Mouse (Mus musculus) brain, embryonic 14.5 days (tissue): ENCODE measurements around the gene Abat. TPM values are rescaled to one million over a fixed set of nuclear protein-coding genes. Genes with fewer than 3 reads are reported as not detected.

Experiments used
- DNase-seq: peaks from one replicate; pipeline ENCODE4 v3.0.0-alpha.2; 2011; ENCODE audit warnings: low read depth
- CTCF ChIP-seq: fragments of 200-500 bp; IDR thresholded peaks from 2 replicates; pipeline ENCODE4 v1.5.1; 2012; ENCODE audit warnings: inconsistent platforms, mild to moderate bottlenecking, moderate library complexity, borderline replicate concordance; ENCODE audit not compliant: insufficient read depth, insufficient read length; ENCODE audit errors: extremely low read depth
- POLR2A ChIP-seq: fragments of 200-500 bp; IDR thresholded peaks from 2 replicates; pipeline ENCODE4 v1.6.1; 2012; ENCODE audit warnings: mild to moderate bottlenecking, inconsistent platforms, borderline replicate concordance; ENCODE audit not compliant: poor library complexity, insufficient read depth, insufficient read length, severe bottlenecking; ENCODE audit errors: extremely low read depth
- polyA plus RNA-seq: library from polyadenylated mRNA; depleted of rRNA; stranded (reverse); fragments of >200 nt; gene quantifications from 2 replicates; pipeline ENCODE4 v1.2.3, GENCODE M21; 2012; rRNA removed

Abat gene
- polyA plus RNA-seq, 1 experiment = 59.8 TPM

DNA sequence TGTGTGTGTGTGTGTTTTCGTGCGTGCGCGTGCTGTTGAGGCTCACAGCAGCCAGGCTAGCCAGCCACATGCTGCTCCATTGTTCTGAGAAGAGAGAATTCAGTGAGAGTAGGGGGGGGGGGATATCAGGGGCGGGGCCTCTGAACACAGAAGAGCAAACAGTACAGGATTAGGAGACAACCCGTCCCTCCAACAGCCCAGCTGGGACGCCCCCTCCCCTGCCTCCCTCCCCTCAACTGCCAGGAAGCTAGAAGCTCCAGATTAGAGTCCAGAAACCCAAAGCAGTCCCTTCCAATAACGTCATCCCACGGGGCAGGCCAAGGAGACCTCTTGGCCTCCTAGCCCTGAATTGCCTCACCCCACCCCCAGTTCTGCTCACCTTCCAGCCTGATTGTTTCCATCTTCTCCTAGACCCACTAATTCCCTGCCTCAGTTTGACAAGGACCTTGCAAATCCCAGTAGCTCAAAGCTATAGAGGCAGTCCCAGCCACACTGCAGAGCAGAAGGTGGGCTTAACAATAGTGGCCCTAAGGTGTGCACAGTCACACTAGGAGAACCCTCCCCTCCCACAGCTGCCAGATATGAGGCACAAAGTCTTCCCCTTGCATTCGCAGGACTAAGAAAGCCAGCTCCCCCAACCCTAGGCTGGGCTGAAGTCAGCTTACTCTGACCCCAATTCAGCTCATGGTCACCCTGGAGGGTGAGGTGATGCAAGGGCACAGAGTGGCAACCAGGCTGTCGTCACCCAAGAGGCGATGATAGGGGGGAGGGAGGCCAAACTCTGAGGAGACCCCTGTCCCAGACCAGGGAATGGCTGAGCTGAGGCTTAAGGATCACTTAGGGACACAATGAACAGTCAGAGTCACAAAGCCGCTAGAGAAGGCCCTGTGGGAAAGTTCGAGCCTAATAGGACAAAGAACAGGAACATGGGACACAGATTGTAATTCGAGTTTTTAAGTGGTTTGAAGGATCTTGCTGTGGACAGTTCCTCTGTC lies 157.1 kb downstream of the Abat start:
- TF ChIP-seq CTCF (no peak), POLR2A (no peak)
- DNase-seq = peak; percentile 85

Other genes with a start within 250 kb of the Abat start
- 0.09 and 0.25 TPM in 2 replicates for gene Tmem114, start 88.3 kb upstream of the Abat start, polyA plus RNA-seq
- 66.5 and 70.5 TPM in 2 replicates for gene Mettl22, start 42.6 kb upstream of the Abat start, polyA plus RNA-seq
- 56.6 and 62.4 TPM in 2 replicates for gene Pmm2, start 124.2 kb downstream of the Abat start, polyA plus RNA-seq
- 21.0 and 23.3 TPM in 2 replicates for gene Tmem186, start 124.3 kb downstream of the Abat start, polyA plus RNA-seq
- 138 and 149 TPM in 2 replicates for gene Carhsp1, start 158.7 kb downstream of the Abat start, polyA plus RNA-seq
- not detected in 2 replicates for gene Gm5767, start 167.3 kb downstream of the Abat start, polyA plus RNA-seq